Mouse (Mus musculus) monocyte, adult 2 months (primary cell): Measurements from ENCODE around the gene Tmem156.
"Not testable (repeated sequence)": the region's sequence is repeated elsewhere in the genome, so short reads cannot be mapped to it uniquely, and the experiment has no call there.

ENCODE experiments used
- DNase-seq, 2 experiments: peaks; one replicate each; pipeline ENCODE4 v3.0.0; 2022; ENCODE audit warnings: low spot score in 2 of 2, low read depth in 1 of 2

The Tmem156 gene

GRCm38 (mm10) chr5:65091921-65092320, at the start of gene Tmem156:
Gene Tmem156, minus strand, starts transcription at chr5:65092132.
- no peak for DNase-seq

GRCm38 (mm10) chr5:65141242-65141641, 49.3 kb upstream of the Tmem156 start:
- DNase-seq: no peak

GRCm38 (mm10) chr5:65137073-65137472, 45.1 kb upstream of the Tmem156 start:
- DNase-seq: no peak

- DNase-seq: no peak
Measured at GRCm38 (mm10) chr5:65136159-65136558, 44.2 kb upstream of the Tmem156 start.

- DNase-seq: no peak
Measured at GRCm38 (mm10) chr5:65131211-65131879, 39.4 kb upstream of the Tmem156 start.

GRCm38 (mm10) chr5:65130528-65131210, 38.7 kb upstream of the Tmem156 start:
- no peak for DNase-seq

GRCm38 (mm10) chr5:65128481-65128880, 36.5 kb upstream of the Tmem156 start:
- DNase-seq: no peak

GRCm38 (mm10) chr5:65126137-65126536, 34.2 kb upstream of the Tmem156 start:
- no peak for DNase-seq

GRCm38 (mm10) chr5:65122616-65123015, 30.7 kb upstream of the Tmem156 start:
- no peak for DNase-seq

- peak in 1 of 2 experiments; percentile 14 for DNase-seq
Measured at GRCm38 (mm10) chr5:65119918-65120317, 28.0 kb upstream of the Tmem156 start.

- DNase-seq: no peak
Measured at GRCm38 (mm10) chr5:65119495-65119894, 27.6 kb upstream of the Tmem156 start.

GRCm38 (mm10) chr5:65116789-65117188, 24.9 kb upstream of the Tmem156 start:
- DNase-seq: no peak

- no peak for DNase-seq
Measured at GRCm38 (mm10) chr5:65113323-65113722, 21.4 kb upstream of the Tmem156 start.

GRCm38 (mm10) chr5:65112225-65112624, 20.3 kb upstream of the Tmem156 start:
- DNase-seq: not testable (repeated sequence)

- peak in 1 of 2 experiments; percentile 41 for DNase-seq
Measured at GRCm38 (mm10) chr5:65107773-65108432, 16.0 kb upstream of the Tmem156 start.

- DNase-seq: peak; percentile 48 to 72
Measured at GRCm38 (mm10) chr5:65106876-65107772, 15.2 kb upstream of the Tmem156 start, which contains the start of gene Klhl5. Gene Klhl5, plus strand, starts transcription at chr5:65107539.

GRCm38 (mm10) chr5:65102641-65103042, 10.7 kb upstream of the Tmem156 start:
- no peak for DNase-seq

GRCm38 (mm10) chr5:65102026-65102640, 10.2 kb upstream of the Tmem156 start:
- no peak for DNase-seq

GRCm38 (mm10) chr5:65101621-65102020, 9.7 kb upstream of the Tmem156 start:
- DNase-seq: no peak

- no peak for DNase-seq
Measured at GRCm38 (mm10) chr5:65101209-65101608, 9.3 kb upstream of the Tmem156 start.

GRCm38 (mm10) chr5:65100002-65100401, 8.1 kb upstream of the Tmem156 start:
- no peak for DNase-seq
